Mouse (Mus musculus): ENCODE measurements at regions not wholly inside any gene's neighbourhood (a gene's known extent, or its start where the extent isn't known, plus 50 kb on each side); places are given as distances from the start of the nearest gene placed in this dataset.

- no peak for DNase-seq (ENCODE audit: low spot score)
Observed at GRCm38 (mm10) chr2:77358176-77358575, 77.8 kb upstream of the Sestd1 start.

GRCm38 (mm10) chr2:77356798-77357197 lies 76.4 kb upstream of the Sestd1 start:
- DNase-seq (ENCODE audit: low spot score): no peak

- DNase-seq (ENCODE audit: low spot score): no peak
Observed at GRCm38 (mm10) chr2:77351987-77352628, 71.7 kb upstream of the Sestd1 start.

GRCm38 (mm10) chr2:77347027-77347426 lies 66.6 kb upstream of the Sestd1 start:
- no peak for DNase-seq (ENCODE audit: low spot score)

GRCm38 (mm10) chr2:77343736-77344440 lies 63.5 kb upstream of the Sestd1 start:
- DNase-seq (ENCODE audit: low spot score): peak; percentile 52

GRCm38 (mm10) chr2:77342416-77342815 lies 62.0 kb upstream of the Sestd1 start:
- no peak for DNase-seq (ENCODE audit: low spot score)

GRCm38 (mm10) chr2:77341575-77342332 lies 61.4 kb upstream of the Sestd1 start:
- peak; percentile 98 for DNase-seq (ENCODE audit: low spot score)

- no peak for DNase-seq (ENCODE audit: low spot score)
Observed at GRCm38 (mm10) chr2:77340076-77340475, 59.7 kb upstream of the Sestd1 start.

GRCm38 (mm10) chr2:77337786-77338406 lies 57.5 kb upstream of the Sestd1 start:
- DNase-seq (ENCODE audit: low spot score): no peak

- DNase-seq (ENCODE audit: low spot score): no peak
Observed at GRCm38 (mm10) chr2:77337318-77337717, 56.9 kb upstream of the Sestd1 start.

GRCm38 (mm10) chr2:77336810-77337209 lies 56.4 kb upstream of the Sestd1 start:
- DNase-seq (ENCODE audit: low spot score): no peak

GRCm38 (mm10) chr2:77334706-77335105 lies 54.3 kb upstream of the Sestd1 start:
- no peak for DNase-seq (ENCODE audit: low spot score)

GRCm38 (mm10) chr2:77333394-77334079 lies 53.1 kb upstream of the Sestd1 start:
- no peak for DNase-seq (ENCODE audit: low spot score)
